Mouse (Mus musculus): ENCODE results near the gene Psmb5.
"Not testable (repeated sequence)": the region's sequence is repeated elsewhere in the genome, so short reads cannot be mapped to it uniquely, and the experiment has no call there.

Gene Psmb5

DNA sequence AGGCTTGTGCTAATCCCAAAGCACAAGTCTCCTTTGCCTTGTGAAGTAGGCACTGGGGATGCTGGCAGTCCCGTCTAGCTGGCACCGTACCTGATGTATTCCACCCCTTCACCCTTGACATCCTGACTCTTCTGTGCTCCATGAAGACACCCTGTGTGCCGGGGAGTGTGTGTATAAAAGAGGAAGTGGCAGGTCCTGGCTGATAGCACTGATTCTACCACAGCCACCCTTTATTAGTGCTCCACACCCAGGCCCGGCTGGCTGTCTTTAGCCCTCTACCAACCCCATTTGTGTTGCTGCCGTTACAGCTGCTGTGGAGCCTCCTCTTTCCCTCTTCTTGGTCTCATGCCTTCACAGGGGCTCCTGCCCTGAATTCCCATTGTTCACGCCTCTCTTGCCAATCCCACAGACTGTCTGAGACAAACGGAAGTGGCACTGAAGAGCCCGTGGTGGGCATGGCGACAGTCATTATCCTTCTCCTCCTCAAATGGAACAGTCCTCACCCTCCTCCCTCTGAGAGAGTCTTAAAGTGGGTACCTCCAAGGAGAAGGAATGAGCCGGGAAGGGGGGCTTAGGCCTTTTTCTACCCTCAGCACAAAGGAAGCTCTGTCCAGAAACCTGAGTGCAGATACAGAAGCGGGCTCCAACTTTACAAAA, 12.9 kb upstream of the Psmb5 start:
- in situ Hi-C loops (cut with MboI, MseI), result no loop called here

DNA sequence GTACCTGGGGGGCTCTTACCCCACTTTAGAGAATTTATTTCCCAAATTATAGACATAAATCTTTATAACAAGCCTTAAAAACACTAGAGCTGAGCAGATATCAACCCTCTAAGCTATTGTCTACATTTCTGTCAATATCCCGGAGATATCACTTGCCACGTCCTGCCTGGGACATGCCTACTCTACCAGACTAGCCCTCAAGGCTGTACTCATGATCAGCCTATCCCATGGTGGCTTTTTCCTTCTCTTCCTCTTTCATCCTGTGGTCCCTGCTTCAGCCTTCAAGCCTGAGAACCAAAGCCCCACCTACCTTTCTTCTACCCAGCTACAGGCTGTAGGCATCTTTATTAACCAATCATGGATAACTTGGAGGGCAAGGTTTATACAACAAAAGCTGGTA, 12.0 kb upstream of the Psmb5 start:
- in situ Hi-C loops (cut with MboI, MseI), result no loop called here

DNA sequence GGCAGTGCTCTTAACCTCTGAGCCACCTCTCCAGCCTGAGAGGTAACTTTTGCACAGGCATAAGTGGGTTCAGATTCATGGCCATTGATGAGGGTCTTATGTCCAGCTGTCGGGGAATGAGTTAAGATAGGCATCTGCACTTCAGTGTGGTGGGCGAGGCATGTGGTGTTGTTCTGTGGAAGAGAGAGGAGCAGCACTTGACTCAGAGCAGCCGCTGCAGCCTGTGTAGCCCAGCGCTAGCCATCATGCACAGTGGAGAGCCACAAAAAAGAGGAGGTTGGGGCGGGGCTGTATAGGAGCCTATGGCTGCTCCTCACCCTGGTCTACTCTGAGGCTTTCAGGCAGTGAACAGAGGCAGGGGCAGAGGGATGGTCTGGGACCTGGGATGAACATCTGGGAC, 10.3 kb upstream of the Psmb5 start:
- in situ Hi-C loops (cut with MboI, MseI), result no loop called here

DNA sequence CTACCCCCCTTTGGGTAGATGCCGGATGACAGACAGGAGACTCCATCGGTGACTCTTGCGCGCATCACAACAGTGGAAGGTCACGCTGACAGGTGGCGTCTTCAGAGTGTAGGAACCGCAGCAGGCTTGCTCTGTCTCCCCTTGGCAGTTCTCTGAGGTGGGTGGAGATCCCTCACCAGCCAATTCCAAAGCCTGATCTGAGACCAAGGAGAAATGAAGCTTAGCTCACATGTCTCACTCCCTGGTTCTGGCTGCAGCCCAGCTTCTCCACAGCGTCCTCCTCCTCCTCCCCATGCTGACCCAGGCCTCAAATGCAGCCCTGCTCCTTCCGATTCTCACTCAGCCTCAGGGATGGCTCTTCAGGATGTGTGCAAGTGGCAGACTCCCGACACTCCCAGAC, 7.2 kb upstream of the Psmb5 start:
- in situ Hi-C loops (cut with MboI, MseI), result no loop called here

DNA sequence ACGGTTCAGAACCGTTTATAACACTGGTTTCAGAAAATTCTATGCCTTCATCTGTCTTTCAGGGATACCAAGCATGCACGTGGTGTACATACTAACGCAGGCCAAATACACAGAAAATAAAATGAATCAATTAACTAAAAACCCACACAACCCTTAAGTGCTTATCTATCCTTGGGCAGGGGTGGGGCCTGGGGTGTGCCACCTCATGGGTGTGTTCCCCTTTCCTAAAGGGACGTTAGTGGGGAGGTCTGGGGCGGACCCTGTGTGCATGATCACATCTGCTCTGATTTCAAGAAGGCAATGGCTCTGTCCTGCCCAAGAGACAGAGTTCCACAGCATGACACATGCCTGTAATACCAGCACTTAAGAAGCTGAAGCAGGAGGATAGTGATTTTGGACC, 5.5 kb upstream of the Psmb5 start:
- in situ Hi-C loops (cut with MboI, MseI), result no loop called here

DNA sequence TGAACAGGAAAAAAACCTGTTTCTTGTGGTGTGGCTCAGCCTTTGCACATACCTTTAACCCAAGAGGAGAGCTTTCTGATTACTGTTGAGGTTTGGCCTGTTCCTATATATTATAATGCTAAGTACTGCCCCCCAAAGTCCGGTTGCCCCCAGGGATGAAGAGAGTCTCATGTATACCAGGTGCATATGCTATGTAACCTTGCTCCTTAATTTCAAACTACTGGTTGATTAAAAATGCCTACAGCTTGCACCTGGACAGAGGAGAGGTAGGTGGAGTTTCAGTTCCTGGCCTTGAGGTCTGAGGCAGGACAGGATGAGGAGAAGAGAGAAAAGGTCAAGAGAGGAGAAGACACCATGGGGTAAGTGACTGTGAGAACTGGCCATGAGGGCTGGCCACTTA, 3.3 kb upstream of the Psmb5 start, which contains the start of gene Psmb11:
TSS of gene Psmb11 (plus strand) at position 301 of the 400 bp plus-strand sequence.
- in situ Hi-C loops (cut with MboI, MseI), result no loop called here

DNA sequence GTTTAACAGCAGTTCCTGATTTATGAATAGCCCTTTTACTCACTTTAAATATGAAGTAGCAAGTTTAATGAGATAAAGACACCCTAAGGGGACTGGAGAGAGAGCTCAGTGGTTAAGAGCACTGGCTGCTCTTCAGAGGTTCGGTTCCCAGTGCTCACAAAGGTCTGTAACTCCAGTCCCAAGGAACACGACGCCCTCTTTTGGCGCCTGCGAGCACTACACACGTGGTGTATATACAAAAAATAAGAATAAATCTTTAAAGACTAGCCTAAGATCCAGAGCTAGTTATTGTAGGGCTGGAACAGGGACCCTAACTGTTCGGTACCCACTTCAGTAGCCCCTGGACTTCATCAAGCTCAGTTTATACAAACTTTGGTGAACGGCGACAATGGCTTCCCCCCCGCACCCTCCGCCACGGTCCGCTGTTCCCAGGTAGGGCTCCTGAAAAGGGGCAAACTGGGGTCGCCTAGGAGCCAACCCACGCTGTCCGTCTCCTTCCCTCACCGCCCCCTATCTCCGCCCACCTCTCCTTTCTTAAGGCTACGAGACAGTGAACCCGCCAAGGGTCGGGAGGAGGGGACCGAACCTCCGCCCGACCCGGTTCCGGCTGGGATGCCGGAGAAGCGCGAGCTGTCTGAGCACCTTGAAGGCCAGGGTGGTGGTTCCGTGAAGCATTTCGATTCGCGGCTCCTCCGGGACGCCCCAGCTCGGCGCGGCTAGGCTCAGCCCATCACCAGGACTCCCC, 498 bp downstream of the Psmb5 start:
- in situ Hi-C loops (cut with MboI, MseI), result no loop called here

DNA sequence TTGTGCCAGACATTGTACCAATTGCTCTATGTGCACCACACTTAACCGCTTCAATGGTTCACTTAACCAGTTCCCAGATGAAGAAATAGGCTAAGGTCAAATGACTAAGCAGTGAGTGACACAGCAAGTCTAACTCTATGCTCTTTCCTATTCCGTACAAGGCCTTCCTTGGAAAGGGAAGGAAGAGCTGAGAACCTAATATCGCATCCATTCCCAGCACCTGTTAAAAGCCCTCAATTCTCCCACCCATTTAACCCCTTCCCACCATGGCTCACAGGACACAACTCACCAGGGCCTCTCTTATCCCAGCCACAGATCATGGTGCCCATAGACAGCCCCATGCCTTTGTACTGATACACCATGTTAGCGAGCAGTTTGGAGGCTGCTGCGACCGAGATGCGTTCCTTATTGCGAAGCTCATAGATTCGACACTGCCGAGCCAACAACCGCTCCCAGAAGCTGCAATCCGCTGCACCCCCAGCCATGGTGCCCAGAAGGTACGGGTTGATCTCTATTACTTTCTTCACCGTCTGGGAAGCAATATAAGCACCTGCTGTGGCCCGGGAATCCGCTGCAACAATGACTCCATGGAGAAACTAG, 1.5 kb downstream of the Psmb5 start:
- in situ Hi-C loops (cut with MboI, MseI), result no loop called here

DNA sequence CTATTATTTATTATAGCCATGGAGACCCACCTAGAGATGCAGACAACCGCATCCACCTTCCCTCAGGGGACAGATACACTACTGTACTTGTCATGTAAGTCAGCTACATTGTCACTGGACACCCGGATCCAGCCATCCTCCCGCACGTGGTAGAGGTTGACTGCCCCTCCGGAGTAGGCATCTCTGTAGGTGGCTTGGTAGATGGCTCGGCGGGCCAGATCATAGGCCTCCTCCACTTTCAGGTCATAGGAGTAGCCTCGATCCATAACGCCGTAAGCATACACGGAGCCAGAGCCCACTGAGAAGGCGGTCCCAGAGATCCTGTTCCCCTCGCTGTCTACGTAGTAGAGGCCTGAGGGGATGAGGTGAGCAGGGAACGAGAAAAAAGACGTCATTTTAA, 3.7 kb downstream of the Psmb5 start:
- in situ Hi-C loops (cut with MboI, MseI), result not testable (repeated sequence)

DNA sequence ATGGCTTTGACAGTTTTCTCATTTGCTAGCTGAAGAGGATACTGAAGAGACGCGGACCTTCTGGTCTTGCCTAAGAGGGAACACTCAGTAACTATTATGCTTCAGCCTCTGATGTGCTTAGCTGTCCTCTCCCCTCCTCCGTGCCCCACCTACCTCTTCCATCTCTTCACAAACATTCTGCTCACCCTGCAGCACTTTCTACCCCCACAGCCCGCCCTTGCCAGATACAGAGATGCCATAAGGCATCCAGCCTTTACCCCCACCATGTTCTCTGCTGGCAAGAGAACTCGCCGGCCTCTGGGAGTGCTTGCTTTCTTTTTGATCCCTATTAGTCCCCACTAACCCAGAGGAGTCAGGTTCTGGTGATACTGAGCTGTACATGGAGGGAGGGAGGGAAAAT, 7.2 kb downstream of the Psmb5 start:
- in situ Hi-C loops (cut with MboI, MseI), result no loop called here

DNA sequence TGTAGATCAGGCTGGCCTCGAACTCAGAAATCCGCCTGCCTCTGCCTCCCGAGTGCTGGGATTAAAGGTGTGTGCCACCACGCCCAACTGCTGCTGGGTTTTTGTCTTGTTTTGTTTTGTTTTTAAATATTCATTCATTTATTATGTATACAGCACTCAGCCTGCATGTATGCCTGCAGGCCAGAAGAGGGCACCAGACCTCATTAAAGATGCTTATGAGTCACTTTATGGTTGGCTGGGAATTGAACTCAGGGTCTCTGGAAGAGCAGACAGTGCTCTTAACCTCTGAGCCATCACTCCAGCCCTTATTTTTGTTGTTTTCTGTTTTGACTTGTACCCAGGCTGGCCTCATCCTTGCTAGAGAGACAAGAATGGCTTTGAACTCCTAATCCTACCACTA, 7.9 kb downstream of the Psmb5 start:
- in situ Hi-C loops (cut with MboI, MseI), result no loop called here

DNA sequence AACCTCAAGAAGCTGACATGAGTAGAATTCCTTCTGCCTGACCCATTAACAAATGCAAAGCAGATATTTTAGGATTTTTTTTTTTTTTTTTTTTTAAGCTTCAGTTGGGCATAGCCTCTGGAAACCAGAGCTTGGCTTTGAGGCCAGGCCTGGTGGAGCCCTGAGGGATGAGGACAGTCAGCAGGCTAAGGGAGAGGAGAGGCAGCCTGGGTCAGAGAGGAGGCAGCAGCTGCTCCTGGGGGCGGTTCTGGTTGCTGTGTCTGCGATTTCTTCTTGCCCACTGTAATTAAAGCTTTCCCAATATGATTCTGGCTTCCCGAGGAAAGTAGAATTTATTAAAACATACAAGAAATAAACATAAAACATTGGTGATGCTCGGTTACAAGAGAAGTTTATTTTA, 8.6 kb downstream of the Psmb5 start:
- in situ Hi-C loops (cut with MboI, MseI), result no loop called here

DNA sequence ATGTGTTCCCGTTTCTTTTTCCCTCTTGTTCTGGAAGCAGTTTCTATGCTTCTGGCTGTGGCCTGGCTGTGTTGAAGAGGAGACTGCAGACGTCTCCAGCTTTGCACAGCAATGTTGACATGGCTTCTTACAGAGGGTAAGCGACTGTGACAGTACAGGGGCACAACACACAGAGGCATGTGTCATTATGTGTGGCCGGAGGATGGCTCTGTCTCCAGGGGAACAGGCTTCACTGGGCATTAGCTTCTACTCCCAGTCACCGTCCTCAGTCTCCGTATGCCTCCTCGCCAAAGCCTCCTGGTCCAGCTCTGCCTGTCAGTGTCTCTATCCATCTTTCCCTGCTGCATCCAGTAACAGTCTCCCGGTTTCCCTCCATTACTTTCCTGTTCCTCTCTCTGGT, 10.6 kb downstream of the Psmb5 start:
- in situ Hi-C loops (cut with MboI, MseI), result no loop called here

DNA sequence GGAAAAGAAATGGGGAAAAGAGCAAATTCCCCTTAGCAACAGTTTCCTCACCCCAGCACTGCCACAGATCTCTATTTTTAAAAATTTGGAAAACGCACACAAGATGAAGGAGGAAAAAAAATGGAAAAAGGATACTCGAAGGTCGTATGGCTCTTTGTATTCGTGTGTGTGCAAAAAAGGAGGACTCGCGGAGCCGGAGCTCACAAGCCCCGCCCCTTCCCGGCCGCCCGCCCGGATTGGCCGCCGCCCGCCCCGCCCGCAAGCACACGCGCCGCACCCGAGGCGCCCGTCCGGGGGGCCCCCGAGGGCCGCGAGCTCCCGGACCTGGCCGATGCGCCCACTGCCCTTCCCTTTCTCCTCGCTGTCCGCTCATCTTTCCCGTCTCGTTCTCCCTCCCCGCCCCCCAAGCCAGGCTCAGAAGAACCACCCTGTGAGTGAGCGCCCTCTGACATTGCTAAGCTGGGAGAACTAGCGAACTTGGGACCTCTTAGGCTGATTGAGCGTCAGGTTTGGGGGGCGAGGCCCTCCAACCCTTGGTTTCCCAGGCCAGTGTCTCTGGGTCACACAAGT, 12.0 kb downstream of the Psmb5 start, which contains the start of gene 4931414P19Rik:
TSS of gene 4931414P19Rik (minus strand) at position 242 of the 570 bp plus-strand sequence.
- in situ Hi-C loops (cut with MboI, MseI), result no loop called here

DNA sequence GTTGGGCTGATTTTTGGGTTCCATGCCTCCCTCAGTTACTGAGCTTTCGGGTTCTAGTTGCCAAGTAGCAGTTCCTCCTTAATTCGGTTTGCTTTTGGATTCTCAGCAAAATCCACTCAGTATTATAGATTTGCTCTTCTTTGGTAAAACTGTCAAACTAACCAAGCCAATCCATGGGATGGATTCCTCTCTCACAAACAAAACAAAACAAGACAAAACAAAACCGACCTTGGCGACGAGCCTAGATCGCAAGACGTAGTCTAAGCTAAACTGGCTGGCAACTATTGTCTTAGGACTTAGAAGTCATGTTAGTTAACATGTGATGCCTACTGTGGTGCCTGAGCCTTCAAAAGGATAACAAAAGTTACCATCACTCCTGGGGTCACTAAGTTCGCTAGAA, 14.1 kb downstream of the Psmb5 start:
- in situ Hi-C loops (cut with MboI, MseI), result no loop called here

DNA sequence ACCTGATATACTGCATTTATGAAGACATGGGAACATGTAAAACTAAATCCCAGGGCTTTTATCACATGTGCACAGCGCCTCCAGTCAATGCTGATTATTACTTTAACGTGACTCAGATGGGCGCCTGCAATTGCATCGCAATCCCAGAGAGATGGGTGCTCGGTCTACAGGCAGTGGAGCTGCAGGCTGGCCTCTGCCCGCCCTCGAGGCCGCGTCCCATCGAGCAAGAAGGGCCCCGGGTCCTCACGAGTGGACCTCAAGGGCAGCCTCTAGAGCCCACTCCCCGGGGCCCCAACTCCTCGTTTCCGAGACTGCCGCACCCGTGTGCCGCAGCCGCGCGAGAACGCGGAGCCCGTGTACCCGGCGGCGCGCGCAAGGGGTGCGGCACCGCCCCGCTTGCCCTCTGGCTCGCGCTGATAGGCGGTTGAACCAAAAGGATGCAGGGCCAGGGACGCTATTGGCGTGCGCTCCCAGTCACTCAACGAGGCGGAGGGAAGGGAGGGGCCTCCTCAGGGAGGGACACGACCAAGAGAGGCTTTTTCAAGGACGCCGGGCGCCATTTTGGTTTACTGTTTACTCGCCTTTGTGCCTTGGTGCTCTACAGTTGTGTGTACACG, 14.7 kb downstream of the Psmb5 start:
- in situ Hi-C loops (cut with MboI, MseI), result no loop called here

DNA sequence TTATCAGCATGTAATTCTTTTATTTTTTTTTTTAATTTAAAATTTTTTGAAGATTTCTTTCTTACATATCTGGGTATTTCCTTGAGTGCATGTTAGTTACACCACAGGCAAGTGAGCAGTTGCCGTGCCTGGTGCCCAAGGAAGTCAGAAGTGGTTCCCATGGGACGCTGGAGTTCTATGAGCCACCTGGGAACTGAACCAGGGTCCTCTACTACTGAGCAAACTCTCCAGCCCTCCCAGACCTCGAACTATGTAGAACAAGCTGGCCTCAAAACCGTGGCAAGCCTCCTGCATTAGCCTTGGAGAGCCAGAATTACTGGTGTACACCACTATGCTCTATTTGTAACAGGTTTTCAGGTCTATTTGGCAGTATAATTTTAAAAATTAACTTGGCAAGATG, 15.2 kb downstream of the Psmb5 start:
- in situ Hi-C loops (cut with MboI, MseI), result no loop called here

DNA sequence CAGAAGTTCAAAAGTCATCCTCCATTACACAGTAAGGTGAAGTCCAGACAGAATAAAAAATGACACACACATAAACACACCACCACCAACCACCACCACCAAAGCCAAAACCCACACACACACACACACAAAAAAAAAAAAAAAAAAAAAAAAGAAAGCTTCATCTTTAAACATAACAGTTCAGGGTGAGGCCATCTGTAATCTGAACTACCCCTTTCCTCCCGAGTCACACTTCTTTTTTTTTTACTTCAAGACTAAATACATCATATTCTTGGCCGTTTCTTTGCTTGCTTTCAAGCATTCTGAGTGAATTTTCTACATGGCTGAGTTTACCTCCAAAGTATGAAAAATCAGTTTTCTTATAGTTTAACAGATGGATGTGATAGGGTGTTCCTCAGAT, 16.2 kb downstream of the Psmb5 start:
- in situ Hi-C loops (cut with MboI, MseI), result no loop called here

DNA sequence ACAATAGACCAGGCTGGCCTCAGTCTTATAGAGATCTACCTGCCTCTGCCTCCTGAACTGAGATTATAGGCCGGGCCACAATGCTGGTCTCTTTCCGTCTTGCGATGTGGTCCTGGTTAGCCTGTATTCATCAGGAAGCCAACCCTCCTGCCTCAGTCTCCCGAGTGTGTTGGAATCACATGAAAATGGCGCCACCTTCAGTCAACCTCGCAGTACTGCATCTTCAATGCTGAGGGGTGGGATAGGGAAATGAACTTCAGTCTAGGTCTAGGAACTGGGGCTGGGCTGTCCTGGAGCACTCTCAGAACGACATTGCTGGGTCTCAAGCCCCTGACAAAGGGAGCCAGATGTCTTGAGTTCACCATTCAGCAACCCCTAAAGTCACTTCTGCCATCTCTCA, 20.7 kb downstream of the Psmb5 start:
- in situ Hi-C loops (cut with MboI, MseI), result loop anchor here (5.0 kb wide), 1 partner anchor 80 kb away; the partner anchor contains the start of gene Prmt5

DNA sequence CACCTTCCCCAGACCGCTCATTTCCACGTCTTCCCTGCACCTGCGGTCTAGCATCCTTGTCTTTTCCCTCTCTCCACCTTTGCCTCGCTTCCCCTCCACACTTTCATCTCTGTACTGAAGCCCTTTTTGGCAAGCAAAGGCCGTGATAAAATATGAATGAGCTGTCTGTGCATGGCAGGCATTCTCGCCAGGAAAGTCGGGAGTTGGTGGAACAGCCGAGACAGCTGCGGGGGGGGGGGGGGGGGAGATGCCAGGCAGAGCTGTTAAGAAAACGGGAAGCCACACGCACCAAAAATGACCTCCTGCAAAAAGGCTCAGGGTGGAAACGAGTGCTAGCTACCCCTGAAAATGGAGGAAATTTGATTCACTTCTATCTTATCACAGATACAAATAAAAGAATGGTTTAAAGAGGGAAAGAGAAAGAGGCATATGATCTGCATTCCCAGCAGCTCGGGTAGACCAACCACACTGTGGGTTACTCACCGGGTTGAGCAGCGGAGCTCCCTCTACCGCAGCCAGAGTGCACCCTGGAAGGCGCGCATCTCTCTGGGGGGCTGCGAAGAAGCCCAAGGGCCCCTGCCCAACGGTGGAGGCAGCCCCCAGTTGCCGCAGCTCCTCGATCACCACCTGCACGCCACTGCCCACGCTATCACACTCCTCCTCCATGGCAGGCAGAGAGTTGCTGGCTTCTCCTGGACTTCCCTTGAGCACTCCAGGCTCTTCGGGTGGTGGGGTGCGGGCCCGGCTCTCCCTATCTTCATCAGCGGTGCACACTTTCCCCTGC, 23.0 kb downstream of the Psmb5 start:
- in situ Hi-C loops (cut with MboI, MseI), result loop anchor here (5.0 kb wide), 1 partner anchor 78 kb away; the partner anchor contains the start of gene Prmt5

DNA sequence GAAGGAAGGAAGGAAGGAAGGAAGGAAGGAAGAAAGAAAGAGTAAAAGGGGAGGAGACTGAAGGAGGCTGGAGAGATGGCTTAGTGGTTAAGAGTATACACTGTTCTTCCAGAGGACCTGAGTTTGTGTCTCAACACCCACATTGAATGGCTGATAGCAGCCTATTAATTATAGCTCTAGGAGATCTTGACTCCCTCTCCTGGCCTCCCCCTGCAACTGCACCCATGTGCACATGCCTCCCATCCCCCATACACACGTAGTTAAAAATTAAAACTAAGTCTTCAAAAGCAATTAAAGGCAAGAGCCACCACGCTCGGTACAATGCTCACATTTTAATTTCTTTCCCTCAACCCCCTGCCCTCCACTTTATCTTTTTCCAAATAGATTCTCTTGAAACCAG, 23.8 kb downstream of the Psmb5 start:
- in situ Hi-C loops (cut with MboI, MseI), result no loop called here
